Mouse (Mus musculus) heart, postnatal 0 days (tissue): ENCODE results near the gene Zfp771.

ENCODE experiments used
- CTCF ChIP-seq: IDR thresholded peaks from 2 replicates; pipeline ENCODE4 v1.5.1; 2016; ENCODE audit warnings: antibody characterized with exemption, control low read depth, low read depth
- EP300 ChIP-seq: IDR thresholded peaks from 2 replicates; pipeline ENCODE4 v1.6.1; 2016; ENCODE audit warnings: antibody characterized with exemption, low read depth

GRCm38 (mm10) chr7:127223515-127224478 is 20.3 kb upstream of the Zfp771 start:
- TF ChIP-seq CTCF, result no peak
- TF ChIP-seq EP300, result no peak
